In the genomic region with DNA sequence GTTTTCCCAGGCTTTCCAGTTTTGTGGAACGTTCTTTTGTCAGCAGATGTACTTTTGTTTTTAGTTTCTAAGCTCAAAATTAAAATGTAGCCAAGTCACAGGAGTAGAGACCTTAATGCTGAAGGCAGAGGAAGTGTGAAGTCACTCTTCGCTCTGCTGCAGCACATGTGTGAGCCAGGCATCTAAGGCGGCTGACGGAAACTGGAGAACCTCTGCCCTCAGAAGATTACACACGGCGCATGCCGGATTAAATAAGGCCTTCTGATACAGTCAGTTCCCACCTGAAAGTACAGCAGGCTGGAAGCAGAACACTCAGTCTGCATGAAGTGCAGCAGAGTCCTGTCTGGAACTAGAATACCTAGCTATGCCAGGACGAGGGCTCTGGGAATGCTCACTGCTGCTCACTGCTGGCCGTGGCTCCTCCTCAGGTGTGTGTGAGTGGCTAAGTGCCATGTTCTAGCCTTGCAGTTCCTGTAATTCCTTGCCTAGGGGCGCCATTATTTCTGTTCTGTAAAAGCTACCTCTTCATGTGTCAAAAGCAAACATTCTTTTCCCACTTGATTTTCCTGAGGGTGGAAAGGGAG, we compare ENCODE assay signal across 19 mouse cellular contexts. TPM values are rescaled to one million over a fixed set of nuclear protein-coding genes. Genes with fewer than 3 reads are reported as not detected.
DNase-seq lines count a peak whose midpoint lies in the region; ATAC-seq and TF ChIP-seq lines count a peak whose summit lies in the region.
"Had no signal": no experiment of that assay in that cellular context is flagged by ENCODE, and none has a peak within 500 bp of the region (broad histone marks: within the 10 kb centered on the region; RNA-seq: fewer than 3 reads in every experiment).

No protein-coding gene starts in this region.

- TF ChIP-seq CTCF in forebrain, postnatal 0 days (IDR thresholded peaks at IDR 0.05; ENCODE audit: low read depth): no peak

- H3K4me3 ChIP-seq in forebrain, postnatal 0 days (ENCODE audit: low read depth, low read length): no peak overlapping the region
- H3K4me3 ChIP-seq in forebrain, embryonic 12.5 days (replicated peaks): no peak overlapping the region
- H3K4me3 ChIP-seq in limb, embryonic 12.5 days (replicated peaks): no peak overlapping the region
- H3K4me3 ChIP-seq in limb, embryonic 10.5 days: no peak overlapping the region
- no peak overlapping the region for H3K4me3 ChIP-seq in embryonic facial prominence, embryonic 14.5 days (ENCODE audit: low read depth, low read length)
- H3K4me3 ChIP-seq: erythroblast, embryonic 14.5 days; heart, embryonic 15.5 days had no signal

- WGBS in forebrain, postnatal 0 days: 68% methylated on average over 10 of the region's 10 CpGs
- WGBS in forebrain, embryonic 12.5 days: 78% methylated on average over 10 of the region's 10 CpGs
- 62% methylated on average over 10 of the region's 10 CpGs for WGBS in limb, embryonic 12.5 days
- WGBS in limb, embryonic 10.5 days: 73% methylated on average over 10 of the region's 10 CpGs
- WGBS in embryonic facial prominence, embryonic 14.5 days: 40% methylated on average over 10 of the region's 10 CpGs

- no peak overlapping the region for H3K4me2 ChIP-seq in forebrain, postnatal 0 days (ENCODE audit: low read depth)
- H3K4me2 ChIP-seq in forebrain, embryonic 12.5 days: no peak overlapping the region
- H3K4me2 ChIP-seq in limb, embryonic 12.5 days: no peak overlapping the region
- H3K4me2 ChIP-seq in embryonic facial prominence, embryonic 14.5 days (ENCODE audit: low read depth, low read length): no peak overlapping the region
- H3K4me2 ChIP-seq: heart, embryonic 15.5 days had no signal

- no peak for ATAC-seq in forebrain, postnatal 0 days
- ATAC-seq in forebrain, embryonic 12.5 days (ENCODE audit: low FRiP score): no peak
- ATAC-seq in limb, embryonic 12.5 days (ENCODE audit: insufficient number of reproducible peaks, insufficient read depth, low FRiP score, low TSS enrichment, low read depth): no peak; the same call in 1 of the 2 replicates
- ATAC-seq in embryonic facial prominence, embryonic 14.5 days (ENCODE audit: low read depth): peak; percentile 79

- no peaks in the 10 kb centered on the region for H3K27me3 ChIP-seq in forebrain, postnatal 0 days (ENCODE audit: insufficient read depth, low read length)
- no peaks in the 10 kb centered on the region for H3K27me3 ChIP-seq in forebrain, embryonic 12.5 days
- no peaks in the 10 kb centered on the region for H3K27me3 ChIP-seq in limb, embryonic 12.5 days
- no peaks in the 10 kb centered on the region for H3K27me3 ChIP-seq in limb, embryonic 10.5 days (ENCODE audit: low read depth, poor library complexity, severe bottlenecking)
- H3K27me3 ChIP-seq in embryonic facial prominence, embryonic 14.5 days (replicated peaks; ENCODE audit: control insufficient read depth, insufficient read depth, low read length): no peaks in the 10 kb centered on the region
- H3K27me3 ChIP-seq: heart, embryonic 15.5 days; megakaryocyte, embryonic 14.5 days had no signal

- H3K9ac ChIP-seq in forebrain, postnatal 0 days: no peak overlapping the region
- H3K9ac ChIP-seq in forebrain, embryonic 12.5 days: no peak overlapping the region
- no peak overlapping the region for H3K9ac ChIP-seq in limb, embryonic 12.5 days (replicated peaks)
- no peak overlapping the region for H3K9ac ChIP-seq in embryonic facial prominence, embryonic 14.5 days (ENCODE audit: low read depth, low read length)
- H3K9ac ChIP-seq: heart, embryonic 15.5 days had no signal

- H3K9me3 ChIP-seq in forebrain, postnatal 0 days (ENCODE audit: low read length): no peaks in the 10 kb centered on the region
- H3K9me3 ChIP-seq in forebrain, embryonic 12.5 days: no peaks in the 10 kb centered on the region
- H3K9me3 ChIP-seq in limb, embryonic 12.5 days: peaks cover 3% of the 10 kb centered on the region; the same call in 1 of the 2 replicates
- peaks cover 4% of the 10 kb centered on the region; the same call in 1 of the 2 replicates for H3K9me3 ChIP-seq in limb, embryonic 10.5 days (replicated peaks)
- 0 out of 2 replicates have a peak, but pooled peaks cover 7% of the 10 kb centered on the region for H3K9me3 ChIP-seq in embryonic facial prominence, embryonic 14.5 days (ENCODE audit: control insufficient read depth, low read length)
- H3K9me3 ChIP-seq: heart, embryonic 15.5 days had no signal

- H3K36me3 ChIP-seq in forebrain, postnatal 0 days (ENCODE audit: insufficient read depth): peaks cover 20% of the 10 kb centered on the region
- H3K36me3 ChIP-seq in forebrain, embryonic 12.5 days (replicated peaks): peaks cover 31% of the 10 kb centered on the region
- peaks cover 39% of the 10 kb centered on the region for H3K36me3 ChIP-seq in limb, embryonic 12.5 days
- peaks cover 50% of the 10 kb centered on the region for H3K36me3 ChIP-seq in limb, embryonic 10.5 days
- peaks cover 30% of the 10 kb centered on the region for H3K36me3 ChIP-seq in embryonic facial prominence, embryonic 14.5 days (ENCODE audit: control insufficient read depth, insufficient read depth, low read length)

- H3K27ac ChIP-seq in forebrain, postnatal 0 days (ENCODE audit: low read depth, low read length): peak overlapping the region; percentile 5; the same call in 1 of the 2 replicates
- H3K27ac ChIP-seq in forebrain, embryonic 12.5 days: no peak overlapping the region
- peak overlapping the region; percentile 70 for H3K27ac ChIP-seq in limb, embryonic 12.5 days
- no peak overlapping the region for H3K27ac ChIP-seq in limb, embryonic 10.5 days
- H3K27ac ChIP-seq in embryonic facial prominence, embryonic 14.5 days (replicated peaks; ENCODE audit: low read depth, low read length): peak overlapping the region; percentile 30
- H3K27ac ChIP-seq: heart, embryonic 15.5 days had no signal

- DNase-seq in forebrain, postnatal 0 days: no peak
- no peak for DNase-seq in limb, embryonic 10.5 days (ENCODE audit: low spot score)
- peak; percentile 58 for DNase-seq in embryonic facial prominence, embryonic 14.5 days (ENCODE audit: low spot score)
- peak; percentile 31 for DNase-seq in lung, postnatal 25 days (ENCODE audit: low spot score)
- no peak for DNase-seq in gastrocnemius, postnatal 25 days
- no peak for DNase-seq in heart, adult 11 months
- DNase-seq: B cell, adult 2 months; gastrocnemius, postnatal 14 days; kidney, adult 11 months; liver; right cerebral cortex, postnatal 25 days had no signal

- no peaks in the 10 kb centered on the region for H3K4me1 ChIP-seq in forebrain, postnatal 0 days (ENCODE audit: insufficient read depth)
- no peaks in the 10 kb centered on the region for H3K4me1 ChIP-seq in forebrain, embryonic 12.5 days
- H3K4me1 ChIP-seq in limb, embryonic 12.5 days (replicated peaks): peaks cover 12% of the 10 kb centered on the region
- H3K4me1 ChIP-seq in limb, embryonic 10.5 days: no peaks in the 10 kb centered on the region
- peaks cover 4% of the 10 kb centered on the region; the same call in 1 of the 2 replicates for H3K4me1 ChIP-seq in embryonic facial prominence, embryonic 14.5 days (ENCODE audit: control insufficient read depth, insufficient read depth, low read length)

RNA-seq across cellular contexts. Expression of gene 4930595D18Rik, which starts 41.0 kb away (rescaled TPM):
- total RNA-seq in forebrain, postnatal 0 days (2014; rRNA removed): 0.31 and 0.48 TPM in 2 replicates
- polyA plus RNA-seq in forebrain, postnatal 0 days (2015; fragmentation: Nextera tagmentation; extraction: Ambion mirVana): not detected in 2 replicates
- not detected in 2 replicates for polyA plus RNA-seq in forebrain, embryonic 12.5 days (2016; fragmentation: Nextera tagmentation; extraction: Ambion mirVana)
- polyA plus RNA-seq in limb, embryonic 12.5 days (2016; fragmentation: Nextera tagmentation; extraction: Ambion mirVana): not detected in 2 replicates
- not detected in 2 replicates for polyA plus RNA-seq in limb, embryonic 10.5 days (2016; fragmentation: Nextera tagmentation; extraction: Ambion mirVana)
- not detected in 2 replicates for polyA plus RNA-seq in embryonic facial prominence, embryonic 14.5 days (2014; fragmentation: Nextera tagmentation; extraction: Ambion mirVana)
- not detected for total RNA-seq in gastrocnemius, postnatal 25 days (2021)
- total RNA-seq: adrenal gland, adult 18-20 months; gastrocnemius, postnatal 14 days; layer of hippocampus, postnatal 10 days; neutrophil, adult 5-6 weeks had no signal
- polyA plus RNA-seq: erythroblast, embryonic 14.5 days; heart, embryonic 15.5 days had no signal

RNA-seq across cellular contexts. Expression of gene Amn, which starts 45.6 kb away (rescaled TPM):
- total RNA-seq in forebrain, postnatal 0 days (2014; rRNA removed): 22.7 and 24.7 TPM in 2 replicates
- 50.8 and 59.9 TPM in 2 replicates for polyA plus RNA-seq in forebrain, postnatal 0 days (2015; fragmentation: Nextera tagmentation; extraction: Ambion mirVana)
- 0.63 and 0.95 TPM in 2 replicates for polyA plus RNA-seq in forebrain, embryonic 12.5 days (2016; fragmentation: Nextera tagmentation; extraction: Ambion mirVana)
- polyA plus RNA-seq in limb, embryonic 12.5 days (2016; fragmentation: Nextera tagmentation; extraction: Ambion mirVana): 0.20 and 0.74 TPM in 2 replicates
- polyA plus RNA-seq in limb, embryonic 10.5 days (2016; fragmentation: Nextera tagmentation; extraction: Ambion mirVana): 0.30 and 0.33 TPM in 2 replicates
- polyA plus RNA-seq in embryonic facial prominence, embryonic 14.5 days (2014; fragmentation: Nextera tagmentation; extraction: Ambion mirVana): 0.34 and 0.50 TPM in 2 replicates
- not detected for total RNA-seq in gastrocnemius, postnatal 25 days (2021)
- total RNA-seq: adrenal gland, adult 18-20 months had no signal

RNA-seq across cellular contexts. Expression of gene Traf3, which starts 59.1 kb away (rescaled TPM):
- total RNA-seq in forebrain, postnatal 0 days (2014; rRNA removed): 18.5 and 25.1 TPM in 2 replicates
- polyA plus RNA-seq in forebrain, postnatal 0 days (2015; fragmentation: Nextera tagmentation; extraction: Ambion mirVana): 6.6 and 11.5 TPM in 2 replicates
- 25.4 and 25.5 TPM in 2 replicates for polyA plus RNA-seq in forebrain, embryonic 12.5 days (2016; fragmentation: Nextera tagmentation; extraction: Ambion mirVana)
- 13.8 and 14.1 TPM in 2 replicates for polyA plus RNA-seq in limb, embryonic 12.5 days (2016; fragmentation: Nextera tagmentation; extraction: Ambion mirVana)
- polyA plus RNA-seq in limb, embryonic 10.5 days (2016; fragmentation: Nextera tagmentation; extraction: Ambion mirVana): 9.6 and 10.9 TPM in 2 replicates
- polyA plus RNA-seq in embryonic facial prominence, embryonic 14.5 days (2014; fragmentation: Nextera tagmentation; extraction: Ambion mirVana): 12.5 and 13.4 TPM in 2 replicates
- total RNA-seq in gastrocnemius, postnatal 25 days (2021): 10 to 100 TPM; 16.3 to 16.7 TPM

Comparison
In these comparisons a context has a peak if more than half of its experiments do, and no peak if none do; other contexts are left out.
1. H3K27ac ChIP-seq: peak in forebrain, postnatal 0 days (single experiment), limb, embryonic 12.5 days (single experiment) and embryonic facial prominence, embryonic 14.5 days (single experiment); none in forebrain, embryonic 12.5 days (single experiment) and limb, embryonic 10.5 days (single experiment).
2. RNA of gene Amn, which starts 45.6 kb away (polyA plus RNA-seq): 50.8 to 59.9 TPM in forebrain, postnatal 0 days; 0.63 to 0.95 TPM in forebrain, embryonic 12.5 days, 0.34 to 0.50 TPM in embryonic facial prominence, embryonic 14.5 days, 0.30 to 0.33 TPM in limb, embryonic 10.5 days and 0.20 to 0.74 TPM in limb, embryonic 12.5 days; every median in the first group is over 10 times any median in the second.
3. DNase-seq: peak in embryonic facial prominence, embryonic 14.5 days (single experiment) and lung, postnatal 25 days (single experiment); none in forebrain, postnatal 0 days (single experiment), limb, embryonic 10.5 days (single experiment), gastrocnemius, postnatal 25 days (single experiment) and heart, adult 11 months (single experiment).